Mouse (Mus musculus) cerebellum, adult 2 months (tissue): Measurements from ENCODE around the gene Thy1. TPM values are rescaled to one million over a fixed set of nuclear protein-coding genes. Genes with fewer than 3 reads are reported as not detected.

ENCODE experiments used
- DNase-seq, 2 experiments: peaks; one replicate each; pipeline ENCODE4 v3.0.0; 2021
- H3K27ac ChIP-seq: fragments of 200-500 bp; 2 replicates; pipeline ENCODE4 v1.5.1; 2012; ENCODE audit warnings: low read length, control low read depth, inconsistent platforms; ENCODE audit not compliant: insufficient read depth
- H3K27me3 ChIP-seq: fragments of 200-500 bp; 2 replicates; pipeline ENCODE4 v1.6.1; 2012; ENCODE audit warnings: inconsistent platforms, mild to moderate bottlenecking, low read length, moderate library complexity; ENCODE audit not compliant: control insufficient read depth, insufficient read depth
- H3K4me1 ChIP-seq: fragments of 200-500 bp; 2 replicates; pipeline ENCODE4 v1.6.1; 2011; ENCODE audit warnings: low read length; ENCODE audit not compliant: control insufficient read depth, insufficient read depth
- H3K4me3 ChIP-seq: fragments of 200-500 bp; replicated peaks from 2 replicates; pipeline ENCODE3; 2011; ENCODE audit warnings: mild to moderate bottlenecking, low read depth, low read length, control low read depth; ENCODE audit not compliant: insufficient read depth
- CTCF ChIP-seq: fragments of 200-500 bp; IDR thresholded peaks from 2 replicates; pipeline ENCODE4 v1.5.1; 2011; ENCODE audit warnings: low read depth, mild to moderate bottlenecking, control low read depth, low read length, moderate library complexity, borderline replicate concordance; ENCODE audit not compliant: insufficient read depth
- POLR2A ChIP-seq: fragments of 200-500 bp; IDR thresholded peaks from 2 replicates; pipeline ENCODE4 v1.6.1; 2011; ENCODE audit warnings: low read length, control low read depth, borderline replicate concordance; ENCODE audit not compliant: insufficient read depth
- WGBS: fragments of 180-500 bp; shearing (Covaris S2); methylation state at CpG from one replicate; pipeline ENCODE4 v1.1.7; 2018; 5-methylcytosine and 5-hydroxymethylcytosine counted together
- polyA plus RNA-seq: library from polyadenylated mRNA; depleted of rRNA; stranded (reverse); fragments of >200 nt; gene quantifications from 2 replicates; pipeline ENCODE4 v1.2.3, GENCODE M21; 2012

Gene Thy1
- polyA plus RNA-seq, 1 experiment, result 925 TPM

DNA sequence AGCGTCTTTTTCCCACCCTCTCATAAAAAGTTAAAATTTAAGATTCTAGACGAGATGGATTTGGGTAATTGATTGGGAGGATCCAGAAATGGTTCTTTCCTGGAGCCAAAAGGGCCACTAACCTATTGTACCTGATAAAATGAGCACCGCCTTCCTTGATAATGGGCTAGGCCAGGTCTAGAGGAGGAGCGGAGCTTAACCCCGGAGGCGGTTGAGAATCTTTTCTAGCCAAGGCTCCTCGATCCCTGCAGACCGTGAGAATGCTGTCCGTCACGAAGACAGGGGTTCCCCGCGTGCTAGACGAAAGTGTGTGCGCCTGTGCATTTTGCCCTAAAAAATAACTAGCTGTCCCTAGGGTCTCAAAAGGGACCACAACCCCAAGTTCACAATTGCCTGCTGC lies 41.1 kb downstream of the Thy1 start:
- DNase-seq, result no peak
- TF ChIP-seq CTCF, result no peak
- TF ChIP-seq POLR2A, result no peak
- no peaks in the 10 kb centered on the region for H3K27me3 ChIP-seq
- H3K4me3 ChIP-seq, result peak overlapping the region; percentile 92
- 3% methylated on average over 14 of the region's 14 CpGs for WGBS
- H3K27ac ChIP-seq, result peak overlapping the region; percentile 44
- H3K4me1 ChIP-seq, result peaks cover 27% of the 10 kb centered on the region

DNA sequence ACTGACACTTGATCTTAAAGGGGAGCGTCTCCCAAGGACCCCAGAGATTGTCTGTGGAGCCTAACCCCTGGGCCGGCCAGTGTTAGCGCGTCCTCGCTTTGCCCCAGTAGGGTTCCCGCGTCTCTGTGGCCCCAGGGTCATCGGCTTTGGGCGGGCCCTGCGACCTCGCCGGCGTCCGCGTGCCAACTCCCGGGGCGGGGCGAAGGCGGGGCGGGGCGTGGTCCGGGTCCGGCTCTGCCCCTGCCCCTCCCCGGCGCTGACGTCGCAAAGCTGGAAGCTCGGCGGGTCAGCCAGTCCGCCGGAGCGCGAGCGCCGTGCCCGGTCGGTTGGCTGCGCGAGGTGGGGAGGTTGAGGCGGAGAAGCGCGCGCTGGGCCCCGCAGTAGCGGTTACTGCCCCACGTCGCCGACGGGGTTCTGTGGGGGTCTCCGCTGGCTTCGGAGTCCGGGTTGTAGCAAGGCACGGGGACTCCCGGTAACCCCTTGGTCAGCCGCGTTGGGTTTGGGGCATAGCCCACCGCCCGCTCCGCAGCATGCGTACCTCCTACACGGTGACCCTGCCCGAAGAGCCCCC lies 41.6 kb downstream of the Thy1 start:
- peak overlapping the region; percentile 92 for H3K4me3 ChIP-seq
- peak overlapping the region; percentile 99 for H3K27ac ChIP-seq
- no peaks in the 10 kb centered on the region for H3K27me3 ChIP-seq
- TF ChIP-seq CTCF (no peak), POLR2A (peak; percentile 99)
- H3K4me1 ChIP-seq, result peaks cover 27% of the 10 kb centered on the region
- peak; percentile 96 to 97 for DNase-seq
- WGBS, result under 1% methylated on average over 62 of the region's 62 CpGs

DNA sequence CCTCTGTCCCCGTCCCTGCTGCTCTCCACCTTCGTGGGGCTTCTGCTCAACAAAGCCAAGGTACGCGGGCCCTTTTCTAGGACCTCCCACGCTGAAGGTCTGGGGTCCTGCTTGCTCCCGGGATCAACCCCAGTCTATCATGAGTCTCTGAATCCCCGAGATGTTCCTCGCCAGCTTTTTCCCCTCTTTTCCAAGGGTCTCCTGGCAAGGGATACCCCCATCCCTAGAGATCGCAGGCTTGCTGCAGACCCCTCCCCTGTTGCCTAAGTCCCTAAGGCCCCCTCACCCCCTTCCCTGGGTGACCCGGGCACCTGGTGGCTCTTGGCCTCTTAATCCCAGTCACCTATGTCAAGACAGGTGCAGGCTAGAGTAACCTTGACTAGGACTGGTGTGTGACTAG lies 42.1 kb downstream of the Thy1 start:
- no peak for DNase-seq
- peak overlapping the region; percentile 99 for H3K27ac ChIP-seq
- 0% methylated on average over 10 of the region's 10 CpGs for WGBS

DNA sequence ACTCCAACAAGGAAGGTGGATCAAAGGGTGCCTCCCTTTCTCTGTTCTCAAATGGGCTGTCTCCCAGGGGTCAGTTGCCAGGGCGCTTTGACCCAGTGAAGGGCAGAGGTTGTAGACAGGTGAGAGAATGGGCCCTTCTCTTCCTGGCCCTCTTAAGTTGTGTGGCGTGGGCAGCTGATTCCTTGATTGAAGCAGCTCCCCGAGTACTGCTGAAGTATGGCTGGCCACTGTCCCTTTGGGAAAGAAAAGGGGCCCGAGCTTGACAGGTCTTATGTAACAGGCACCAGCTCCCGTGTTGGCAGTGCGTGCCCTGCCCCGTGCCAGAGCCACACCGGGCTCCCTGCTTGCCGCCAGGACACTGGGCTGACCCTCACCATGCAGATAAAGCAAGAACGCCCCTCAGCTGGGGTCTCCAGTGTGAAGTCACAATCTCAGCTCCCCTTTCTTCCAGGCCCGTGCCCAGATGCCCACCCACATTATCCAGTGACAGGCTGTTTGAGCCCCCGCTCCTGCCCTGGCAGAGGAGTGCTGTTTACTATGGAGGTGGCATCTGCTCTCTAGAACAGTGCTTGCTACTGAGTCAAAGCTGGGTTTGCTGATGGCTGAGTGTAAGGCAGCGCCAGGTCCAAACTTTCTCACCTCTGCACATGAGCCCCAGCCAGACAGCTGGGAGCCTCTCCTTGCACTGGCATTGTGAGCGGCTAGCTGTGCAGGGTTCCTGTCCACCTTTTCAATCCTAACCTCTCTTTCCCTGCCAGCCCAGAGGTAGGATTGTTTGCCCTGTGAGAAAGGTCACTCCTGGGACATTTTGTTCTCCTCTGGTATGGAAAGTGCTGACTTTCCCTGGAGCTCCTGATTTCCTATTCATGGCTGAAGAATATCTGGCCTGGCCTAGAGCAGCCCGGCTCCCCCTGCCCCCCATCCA lies 42.8 kb downstream of the Thy1 start:
- WGBS, result 11% methylated on average over 15 of the region's 15 CpGs
- peak; percentile 94 to 95 for DNase-seq
- peaks cover 18% of the 10 kb centered on the region for H3K4me1 ChIP-seq
- H3K27me3 ChIP-seq, result no peaks in the 10 kb centered on the region
- H3K27ac ChIP-seq, result peak overlapping the region; percentile 99
- TF ChIP-seq CTCF, result no peak
- peak; percentile 83; the same call in 1 of the 2 replicates for TF ChIP-seq POLR2A
- H3K4me3 ChIP-seq, result peak overlapping the region; percentile 92

More for the DNA sequence above, 42.1 kb downstream of the Thy1 start:
- H3K4me1 ChIP-seq, result peaks cover 23% of the 10 kb centered on the region
- H3K27me3 ChIP-seq, result no peaks in the 10 kb centered on the region
- TF ChIP-seq CTCF (no peak), POLR2A (no peak)
- H3K4me3 ChIP-seq, result peak overlapping the region; percentile 92

DNA sequence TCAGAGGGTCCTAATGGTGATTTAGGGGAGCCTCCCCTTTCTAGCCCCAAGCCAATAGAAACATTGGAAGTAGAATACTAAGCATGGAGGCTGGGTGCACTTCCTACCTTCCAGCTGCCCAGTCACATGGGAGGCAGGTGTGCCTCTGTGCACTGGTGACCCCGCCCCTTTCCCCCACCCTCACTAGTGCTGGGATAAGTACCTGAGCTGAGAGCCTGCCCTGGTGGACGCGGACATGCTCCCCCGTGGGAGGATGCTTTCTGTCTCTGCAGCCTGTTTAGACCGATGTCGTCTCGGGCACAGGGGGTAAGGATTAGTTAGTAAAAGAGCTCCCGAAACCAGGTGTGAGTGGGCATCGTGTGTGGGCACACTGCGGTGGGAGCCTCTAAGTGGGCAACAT lies 43.8 kb downstream of the Thy1 start:
- peaks cover 17% of the 10 kb centered on the region for H3K4me1 ChIP-seq
- peak overlapping the region; percentile 69 for H3K4me3 ChIP-seq
- H3K27me3 ChIP-seq, result no peaks in the 10 kb centered on the region
- TF ChIP-seq CTCF, result no peak
- TF ChIP-seq POLR2A, result 0 out of 2 replicates have a peak, but pooled peaks have one; percentile 23
- no peak for DNase-seq
- H3K27ac ChIP-seq, result peak overlapping the region; percentile 29; the same call in 1 of the 2 replicates
- WGBS, result 16% methylated on average over 10 of the region's 10 CpGs

DNA sequence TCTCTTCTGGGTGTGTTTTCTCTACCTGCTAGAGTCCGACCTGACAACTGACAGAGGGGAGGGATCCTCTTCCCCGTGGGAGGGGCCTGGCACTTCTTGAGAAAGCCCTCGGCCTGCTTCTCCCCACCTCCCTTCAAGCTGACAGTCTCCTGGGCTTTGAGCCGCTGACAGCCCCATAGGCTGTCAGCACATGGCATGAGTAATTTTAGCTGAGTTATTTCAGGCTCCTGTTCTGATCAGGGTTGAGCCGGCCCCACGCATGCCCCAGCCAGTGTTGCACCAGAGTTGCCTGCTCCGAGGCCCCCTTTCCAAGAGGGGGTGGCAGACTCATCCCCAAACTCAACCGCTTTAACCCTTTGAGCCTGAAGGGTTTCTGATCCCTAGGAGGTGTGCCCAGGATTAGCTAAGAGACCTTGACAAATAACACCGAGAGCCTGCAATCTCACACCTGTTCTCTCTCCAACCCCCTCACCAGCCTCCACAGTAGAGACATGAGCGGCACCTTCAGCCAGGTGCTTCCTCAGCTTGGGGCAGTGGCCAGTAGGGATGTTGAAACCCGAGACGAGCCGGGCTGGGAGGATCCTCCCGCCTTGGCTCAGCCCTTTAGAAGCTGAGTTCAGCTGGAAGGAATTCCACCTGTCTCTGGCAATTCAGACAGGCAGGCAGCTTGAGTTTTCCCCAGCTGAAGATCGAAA lies 44.7 kb downstream of the Thy1 start:
- Histone ChIP-seq H3K4me3 (peak overlapping the region; percentile 69), H3K27ac (peak overlapping the region; percentile 63), H3K27me3 (no peaks in the 10 kb centered on the region), H3K4me1 (peaks cover 17% of the 10 kb centered on the region)
- TF ChIP-seq CTCF (no peak), POLR2A (no peak)
- WGBS, result 7% methylated on average over 15 of the region's 15 CpGs
- DNase-seq, result peak in 1 of 2 experiments; percentile 73

DNA sequence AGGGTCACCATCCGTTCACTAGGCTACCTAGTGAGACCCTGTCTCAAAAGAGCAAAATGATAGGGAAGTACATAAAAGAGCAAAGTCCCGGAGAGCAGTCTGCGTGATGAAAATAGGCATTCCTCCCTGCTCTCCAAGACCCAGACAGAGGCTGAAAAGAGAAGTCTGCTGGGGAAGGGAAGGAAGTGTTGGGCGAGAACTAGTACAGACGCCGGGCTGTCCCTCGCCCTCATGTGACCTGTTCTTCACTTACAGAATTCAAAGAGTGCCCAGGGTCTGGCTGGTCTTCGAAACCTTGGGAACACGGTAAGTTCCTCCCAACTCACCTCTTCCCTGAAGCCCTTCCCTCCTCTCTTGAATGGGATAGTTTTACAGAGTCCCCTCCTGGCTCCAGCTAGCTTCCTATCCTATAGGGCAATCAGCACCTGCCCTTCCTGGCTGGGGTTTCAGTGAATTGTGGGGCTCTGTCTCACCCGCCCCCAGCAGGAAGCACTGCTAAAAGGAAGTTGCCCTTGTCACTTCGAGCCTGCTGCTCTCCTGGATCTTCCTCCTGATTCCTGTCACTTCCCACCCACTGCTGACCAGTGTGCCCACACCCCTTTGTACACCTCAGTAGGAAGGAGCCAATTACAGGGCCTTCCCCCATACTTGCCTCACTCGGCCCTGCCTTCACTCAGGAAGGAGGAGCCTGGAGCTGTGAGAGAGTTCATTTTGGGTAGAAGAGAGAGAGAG lies 45.9 kb downstream of the Thy1 start:
- Histone ChIP-seq H3K27me3 (no peaks in the 10 kb centered on the region), H3K27ac (no peak overlapping the region; the same call in 1 of the 2 replicates), H3K4me3 (no peak overlapping the region), H3K4me1 (peaks cover 18% of the 10 kb centered on the region)
- WGBS, result 59% methylated on average over 12 of the region's 12 CpGs
- TF ChIP-seq POLR2A (no peak), CTCF (no peak)
- DNase-seq, result no peak
